Mouse (Mus musculus) heart, adult 2 months (tissue): Measurements from ENCODE around the gene Gprasp1. TPM values are rescaled to one million over a fixed set of nuclear protein-coding genes. Genes with fewer than 3 reads are reported as not detected.

ENCODE experiments used
- DNase-seq, 2 experiments: peaks; one replicate each; pipeline ENCODE4 v3.0.0; 2021
- H3K27ac ChIP-seq: fragments of 200-600 bp; 2 replicates; pipeline ENCODE4 v1.8.1; 2022
- H3K27me3 ChIP-seq: fragments of 200-500 bp; 2 replicates; pipeline ENCODE4 v1.6.1; 2012; ENCODE audit warnings: mild to moderate bottlenecking, low read length, inconsistent platforms, mixed read lengths; ENCODE audit not compliant: control insufficient read depth, insufficient read depth
- H3K36me3 ChIP-seq: fragments of 200-500 bp; 2 replicates; pipeline ENCODE4 v1.6.1; 2012; ENCODE audit warnings: low read length, inconsistent platforms; ENCODE audit not compliant: control insufficient read depth, insufficient read depth
- H3K4me1 ChIP-seq: fragments of 200-500 bp; 2 replicates; pipeline ENCODE4 v1.6.1; 2011; ENCODE audit warnings: low read length; ENCODE audit not compliant: control insufficient read depth, insufficient read depth
- H3K4me3 ChIP-seq: fragments of 200-600 bp; 2 replicates; pipeline ENCODE4 v1.8.1; 2022
- H3K79me2 ChIP-seq: fragments of 200-500 bp; replicated peaks from 2 replicates; pipeline ENCODE4 v1.6.1; 2012; ENCODE audit warnings: mild to moderate bottlenecking, inconsistent platforms, low read length, moderate library complexity, mixed read lengths; ENCODE audit not compliant: control insufficient read depth, insufficient read depth
- H3K9ac ChIP-seq: fragments of 200-500 bp; 2 replicates; pipeline ENCODE4 v1.6.1; 2012; ENCODE audit warnings: low read depth, mild to moderate bottlenecking, control low read depth, inconsistent platforms, low read length, mixed read lengths
- CTCF ChIP-seq: fragments of 200-600 bp; IDR thresholded peaks from 2 replicates; pipeline ENCODE4 v1.8.1; 2022; ENCODE audit warnings: antibody characterized with exemption, mild to moderate bottlenecking, moderate library complexity
- EP300 ChIP-seq: fragments of 200-500 bp; IDR thresholded peaks from 2 replicates; pipeline ENCODE4 v1.6.1; 2011; ENCODE audit warnings: low read depth, low read length, control low read depth; ENCODE audit not compliant: insufficient read depth
- POLR2A ChIP-seq: fragments of 200-500 bp; IDR thresholded peaks from 2 replicates; pipeline ENCODE4 v1.6.1; 2011; ENCODE audit warnings: mild to moderate bottlenecking, low read depth, low read length, control low read depth; ENCODE audit not compliant: insufficient read depth
- WGBS: fragments of 180-500 bp; shearing (Covaris S2); methylation state at CpG from one replicate; pipeline ENCODE4 v1.1.7; 2018; 5-methylcytosine and 5-hydroxymethylcytosine counted together
- intact Hi-C: fragments of 180-260 bp; cut with DNase I; formaldehyde crosslinking; loops from one replicate; pipeline ENCODE4 v1.15.1; 2025
- long read RNA-seq: library from polyadenylated mRNA; stranded (forward); transcript quantifications from one replicate; pipeline ENCODE4 v2.0.0, GENCODE M21; 2021
- polyA plus RNA-seq: library from polyadenylated mRNA; depleted of rRNA; stranded (reverse); fragments of >200 nt; gene quantifications from 2 replicates; pipeline ENCODE4 v1.2.3, GENCODE M21; 2012; rRNA removed
- total RNA-seq, 2 experiments: library from RNA; stranded (reverse); gene quantifications; 2 replicates each; pipeline ENCODE4 v1.2.3; 2021

Gene Gprasp1
- 10 to 100 TPM; 18.3 to 25.0 TPM for total RNA-seq
- 7.9 and 11.6 TPM in 2 replicates for polyA plus RNA-seq
- long read RNA-seq, full-length matches to known transcripts, result 3 of 11 reads
- long read RNA-seq, partial matches to known transcripts, result 0 of 11 reads
- long read RNA-seq, other reads (novel, unspliced or antisense), result 8 of 11 reads

DNA sequence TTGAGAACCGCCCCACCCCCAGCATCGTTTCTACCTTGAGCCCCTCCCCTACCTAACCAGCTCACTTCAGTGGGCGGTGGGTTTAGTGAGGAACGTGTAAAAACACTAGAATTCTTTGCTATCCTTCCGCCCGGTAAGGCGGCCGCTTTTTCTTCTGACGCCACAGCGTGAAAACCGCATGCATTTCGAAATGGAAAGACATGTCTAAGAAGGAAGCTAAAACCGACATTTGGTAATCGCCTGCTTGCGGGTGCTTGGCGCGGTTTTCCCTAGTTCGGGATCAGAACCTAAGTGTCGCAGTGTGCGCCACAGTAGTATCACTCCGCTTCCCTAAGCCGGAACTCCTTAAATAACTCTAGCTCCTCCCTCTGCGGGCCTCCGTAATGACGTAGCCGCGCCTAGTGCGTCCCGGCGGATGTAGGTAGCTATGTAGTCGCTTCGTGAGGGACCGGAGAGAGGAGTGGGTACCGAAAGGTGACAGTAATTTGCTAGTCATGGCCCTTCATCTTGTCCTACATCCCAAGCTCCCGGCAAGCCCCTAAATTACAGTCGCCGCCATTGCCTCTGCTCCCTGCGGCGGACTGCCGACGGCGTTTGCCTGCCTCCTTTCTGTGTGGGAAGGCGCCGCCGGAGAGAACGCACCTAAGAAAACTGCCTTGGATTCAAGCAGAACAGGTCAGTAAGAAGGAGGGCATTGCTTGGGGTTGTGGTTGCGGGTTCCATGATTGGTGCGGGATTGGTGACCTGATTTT lies at the start of gene Gprasp1, which contains the start of gene Armcx5:
Gene Gprasp1, plus strand, starts transcription at position 430 of the 752 bp plus-strand sequence.
Gene Armcx5, plus strand, starts transcription at position 430 of the 752 bp plus-strand sequence.
- H3K79me2 ChIP-seq, result no peaks in the 10 kb centered on the region
- no peaks in the 10 kb centered on the region for H3K4me1 ChIP-seq
- H3K4me3 ChIP-seq, result peak within 1 kb of the TSS; percentile 70
- DNase-seq, result peak; percentile 89
- H3K36me3 ChIP-seq, result 0 out of 2 replicates have a peak, but pooled peaks cover 2% of the 10 kb centered on the region
- no peaks in the 10 kb centered on the region for H3K27me3 ChIP-seq
- TF ChIP-seq EP300 (no peak), CTCF (no peak), POLR2A (peak; percentile 82)
- H3K9ac ChIP-seq, result peak within 1 kb of the TSS; percentile 95
- 10% methylated on average over 48 of the region's 48 CpGs for WGBS
- peak within 1 kb of the TSS; percentile 84 for H3K27ac ChIP-seq
- intact Hi-C loops, result loop anchor here (5.0 to 10.0 kb wide), 2 partner anchors 88 to 145 kb away; no protein-coding TSS in a partner anchor

DNA sequence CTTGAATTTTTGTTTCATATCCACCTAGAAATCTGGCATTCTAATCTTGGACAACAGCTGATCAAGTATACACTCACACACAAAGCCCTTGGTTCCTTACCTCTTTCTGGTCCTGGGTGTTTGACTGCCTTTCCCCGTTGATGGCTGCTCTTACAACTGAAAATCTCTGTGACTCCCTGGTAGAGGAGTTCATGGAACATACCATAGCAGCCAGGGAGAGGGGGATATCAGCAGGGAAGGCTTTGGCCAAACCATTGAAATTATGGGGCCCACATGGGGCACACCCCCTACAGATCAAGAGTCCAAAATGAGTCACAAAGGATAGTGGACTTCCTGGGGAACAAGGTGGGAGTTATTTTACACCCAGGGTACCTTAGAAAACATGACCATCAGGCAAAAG lies 48.9 kb upstream of the Gprasp1 start, which contains the start of gene Tcp11x2:
Gene Tcp11x2, minus strand, starts transcription at position 158 of the 400 bp plus-strand sequence.
- DNase-seq, result no peak
- H3K4me3 ChIP-seq, result no peak within 1 kb of the TSS
- H3K36me3 ChIP-seq, result no peaks in the 10 kb centered on the region
- no peaks in the 10 kb centered on the region for H3K4me1 ChIP-seq
- H3K9ac ChIP-seq, result no peak within 1 kb of the TSS
- no peaks in the 10 kb centered on the region for H3K27me3 ChIP-seq
- no peak for TF ChIP-seq EP300
- TF ChIP-seq POLR2A, result no peak
- no peak for TF ChIP-seq CTCF
- intact Hi-C loops, result no loop called here
- no peaks in the 10 kb centered on the region for H3K79me2 ChIP-seq
- no peak within 1 kb of the TSS for H3K27ac ChIP-seq
- WGBS, result 76% methylated on average over 1 of the region's 1 CpGs

DNA sequence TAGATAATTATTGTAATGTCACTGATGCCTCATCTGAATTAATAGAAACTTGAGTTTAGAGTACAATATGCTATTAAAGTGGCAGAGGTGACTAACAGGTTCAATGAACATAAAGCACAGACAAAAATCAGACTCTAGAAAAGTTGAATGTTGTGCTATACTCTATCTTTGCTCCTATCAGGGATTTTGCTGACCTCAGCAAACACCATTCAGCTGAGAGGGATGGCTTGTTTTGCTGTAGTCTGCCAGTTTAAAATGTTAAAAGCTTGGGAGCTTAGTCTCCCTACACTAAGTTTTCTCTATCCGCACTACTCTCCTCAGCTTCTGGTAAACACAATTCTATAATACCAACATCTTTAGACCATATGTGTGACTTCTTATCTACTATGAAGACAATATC lies 39.4 kb upstream of the Gprasp1 start:
- H3K9ac ChIP-seq, result no peak overlapping the region
- no peak overlapping the region for H3K4me3 ChIP-seq
- DNase-seq, result no peak
- H3K27ac ChIP-seq, result no peak overlapping the region
- no peak for TF ChIP-seq EP300
- no peak for TF ChIP-seq POLR2A
- TF ChIP-seq CTCF, result no peak
- 81% methylated on average over 1 of the region's 1 CpGs for WGBS
- H3K36me3 ChIP-seq, result no peaks in the 10 kb centered on the region
- intact Hi-C loops, result loop anchor here (5.0 to 10.0 kb wide), 2 partner anchors 51 to 52 kb away; no protein-coding TSS in a partner anchor
- H3K27me3 ChIP-seq, result no peaks in the 10 kb centered on the region
- H3K79me2 ChIP-seq, result no peaks in the 10 kb centered on the region
- no peaks in the 10 kb centered on the region for H3K4me1 ChIP-seq

DNA sequence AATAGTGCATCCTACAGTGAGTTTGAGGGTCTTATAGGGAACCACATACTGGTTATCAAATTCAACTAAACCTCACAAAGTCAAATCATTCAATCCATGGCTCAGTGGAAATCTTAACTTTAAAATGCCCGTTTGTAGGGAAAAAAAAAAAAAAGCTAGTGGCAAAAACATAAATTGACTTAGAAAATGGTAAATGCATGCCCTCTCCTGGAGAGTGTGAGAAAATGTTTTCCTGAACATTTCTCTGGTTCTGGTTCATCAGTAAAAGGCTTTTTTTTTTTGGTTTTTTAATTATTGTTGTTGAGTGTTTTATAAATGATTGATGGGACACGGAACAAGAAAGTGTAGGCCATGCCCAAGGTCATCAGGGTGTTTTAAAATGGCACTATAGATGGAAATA lies 38.2 kb upstream of the Gprasp1 start:
- H3K4me1 ChIP-seq, result no peaks in the 10 kb centered on the region
- no peak overlapping the region for H3K9ac ChIP-seq
- DNase-seq, result no peak
- TF ChIP-seq POLR2A (no peak), CTCF (peak; percentile 50)
- WGBS, result 18% methylated on average over 2 of the region's 2 CpGs
- no peaks in the 10 kb centered on the region for H3K36me3 ChIP-seq
- H3K27ac ChIP-seq, result no peak overlapping the region
- no peaks in the 10 kb centered on the region for H3K79me2 ChIP-seq
- H3K27me3 ChIP-seq, result no peaks in the 10 kb centered on the region
- H3K4me3 ChIP-seq, result no peak overlapping the region
- intact Hi-C loops, result loop anchor here (5.0 to 10.0 kb wide), 2 partner anchors 50 to 52 kb away; no protein-coding TSS in a partner anchor

DNA sequence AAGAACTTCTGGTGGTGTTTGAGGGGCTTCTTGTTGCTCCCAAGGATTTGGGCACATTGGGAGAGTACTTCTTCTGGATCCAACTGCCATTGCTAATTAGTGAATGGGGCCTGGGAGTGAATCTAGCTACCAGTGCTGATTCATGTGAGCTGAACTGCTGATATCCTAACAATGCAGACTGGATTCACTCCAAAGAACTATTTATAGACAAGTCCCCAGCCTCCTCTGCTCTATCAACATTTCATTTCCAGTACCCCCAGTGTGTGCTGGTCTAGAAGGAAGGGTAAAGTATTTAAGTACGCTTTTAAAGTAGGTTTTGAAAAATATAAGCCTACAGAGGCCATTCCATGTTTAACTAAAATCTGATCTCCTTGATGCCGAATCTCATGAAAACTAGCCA lies 29.7 kb upstream of the Gprasp1 start:
- DNase-seq, result no peak
- H3K79me2 ChIP-seq, result no peaks in the 10 kb centered on the region
- H3K4me1 ChIP-seq, result no peaks in the 10 kb centered on the region
- WGBS, result 38% methylated on average over 2 of the region's 2 CpGs
- TF ChIP-seq POLR2A (no peak), EP300 (no peak), CTCF (no peak)
- no peak overlapping the region for H3K4me3 ChIP-seq
- H3K27me3 ChIP-seq, result no peaks in the 10 kb centered on the region
- H3K36me3 ChIP-seq, result no peaks in the 10 kb centered on the region
- H3K9ac ChIP-seq, result no peak overlapping the region
- intact Hi-C loops, result no loop called here
- no peak overlapping the region; the same call in 1 of the 2 replicates for H3K27ac ChIP-seq

DNA sequence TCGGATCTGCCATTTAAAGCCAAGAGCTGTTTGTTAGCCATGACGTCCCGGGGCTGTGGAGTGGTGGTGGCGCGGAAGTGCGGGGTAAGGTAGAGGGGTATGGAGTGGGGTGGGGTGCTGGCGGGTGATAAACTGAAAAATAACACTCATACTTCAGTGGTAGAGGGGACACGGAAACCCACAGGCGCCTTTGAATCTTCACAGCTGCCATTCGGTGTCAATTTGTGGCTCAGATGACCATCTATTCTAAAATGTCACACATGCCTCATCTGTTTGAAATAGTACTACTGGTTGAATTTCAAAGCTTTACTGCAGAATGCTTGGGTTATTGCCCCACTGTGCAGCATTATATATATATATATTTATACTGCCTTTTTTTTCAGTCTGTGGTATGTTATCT lies 17.4 kb upstream of the Gprasp1 start, which contains the start of gene Tmsb15a:
Gene Tmsb15a, minus strand, starts transcription at position 101 of the 400 bp plus-strand sequence.
- Histone ChIP-seq H3K27me3 (no peaks in the 10 kb centered on the region), H3K4me1 (no peaks in the 10 kb centered on the region), H3K79me2 (no peaks in the 10 kb centered on the region), H3K27ac (no peak within 1 kb of the TSS), H3K9ac (no peak within 1 kb of the TSS), H3K36me3 (no peaks in the 10 kb centered on the region), H3K4me3 (no peak within 1 kb of the TSS)
- DNase-seq, result no peak
- WGBS, result 81% methylated on average over 10 of the region's 10 CpGs
- TF ChIP-seq POLR2A (no peak), EP300 (no peak), CTCF (no peak)
- intact Hi-C loops, result no loop called here
